Mouse (Mus musculus): Measurements from ENCODE around the gene Gna13.

DNA sequence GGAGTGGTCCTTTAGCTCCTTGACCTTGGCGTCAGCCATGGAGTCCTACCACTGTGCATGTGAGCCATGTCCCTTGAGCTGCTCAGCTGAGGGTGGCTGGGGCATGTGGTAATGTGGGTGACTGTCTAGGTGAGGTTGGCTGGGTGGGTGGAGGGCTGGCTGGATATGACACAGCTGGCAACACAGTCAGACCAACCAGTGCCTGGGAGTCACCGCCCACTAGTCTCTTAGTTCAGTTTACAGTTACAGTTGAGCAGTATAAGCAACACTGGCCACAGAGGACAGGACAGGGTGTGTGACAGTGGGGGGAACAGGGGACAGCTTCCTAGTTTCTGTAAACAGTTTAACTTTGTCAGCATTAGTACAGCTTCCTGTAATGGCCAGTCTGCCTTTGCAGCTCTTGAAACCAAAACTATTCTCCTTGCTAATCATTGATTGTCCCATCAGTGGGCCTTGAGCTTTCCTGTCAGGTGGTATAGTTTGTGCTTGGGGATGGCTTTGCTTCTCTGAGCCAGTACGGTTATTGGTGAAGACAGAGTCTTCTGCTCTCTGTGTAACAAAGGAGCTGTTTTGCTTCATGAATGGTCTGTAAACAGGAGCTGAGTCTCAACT lies 6.5 kb downstream of the Gna13 start:
- TF ChIP-seq USF1 (IDR thresholded peaks at IDR 0.05; ENCODE audit: low read depth) (no peak), POLR2A (IDR thresholded peaks at IDR 0.05; ENCODE audit: insufficient read length, low read depth) (no peak), E2F4 (IDR thresholded peaks at IDR 0.05; ENCODE audit: insufficient read depth) (no peak), MYOD1 (IDR thresholded peaks at IDR 0.05; ENCODE audit: control insufficient read depth in 1 of 3, insufficient read length in 2 of 3, low read depth in 2 of 3) (no peak), MAX (IDR thresholded peaks at IDR 0.05; ENCODE audit: low read depth) (no peak), TCF12 (IDR thresholded peaks at IDR 0.05; ENCODE audit: insufficient read depth, poor library complexity, severe bottlenecking) (no peak), POLR2AphosphoS2 (IDR thresholded peaks at IDR 0.05; ENCODE audit: insufficient read length, low read depth) (no peak), CEBPB (IDR thresholded peaks at IDR 0.05; ENCODE audit: insufficient read depth, poor library complexity, severe bottlenecking) (no peak), TCF3 (IDR thresholded peaks at IDR 0.05; ENCODE audit: insufficient read length, low read depth) (no peak), MYOG (IDR thresholded peaks at IDR 0.05; ENCODE audit: control insufficient read depth in 1 of 3, insufficient read depth in 1 of 3, insufficient read length in 2 of 3, low read depth in 2 of 3) (no peak)
